Mouse (Mus musculus) forebrain, embryonic 15.5 days (tissue): Measurements from ENCODE around the gene Elfn2. TPM values are rescaled to one million over a fixed set of nuclear protein-coding genes. Genes with fewer than 3 reads are reported as not detected.

Source experiments
- ATAC-seq: fragments of 200-750 bp; cut with Nextera tagmentation; replicated peaks from 2 replicates; pipeline ENCODE4 v1.8.0; 2017; ENCODE audit warnings: mild to moderate bottlenecking, moderate TSS enrichment, moderate library complexity
- H3K27ac ChIP-seq: fragments of 300-500 bp; sonication (generic); replicated peaks from 2 replicates; pipeline ENCODE4 v1.5.1; 2015; ENCODE audit warnings: mild to moderate bottlenecking, inconsistent platforms
- H3K27me3 ChIP-seq: fragments of 300-500 bp; sonication (generic); 2 replicates; pipeline ENCODE4 v1.6.1; 2015; ENCODE audit warnings: inconsistent platforms
- H3K36me3 ChIP-seq: fragments of 300-500 bp; sonication (generic); 2 replicates; pipeline ENCODE4 v1.6.1; 2015; ENCODE audit warnings: mild to moderate bottlenecking, inconsistent platforms
- H3K4me1 ChIP-seq: fragments of 300-500 bp; sonication (generic); 2 replicates; pipeline ENCODE4 v1.6.1; 2015; ENCODE audit warnings: inconsistent platforms
- H3K4me2 ChIP-seq: fragments of 300-500 bp; sonication (generic); replicated peaks from 2 replicates; pipeline ENCODE4 v1.6.1; 2015; ENCODE audit warnings: mild to moderate bottlenecking, inconsistent platforms
- H3K4me3 ChIP-seq: fragments of 300-500 bp; sonication (generic); 2 replicates; pipeline ENCODE4 v1.5.1; 2015; ENCODE audit warnings: mild to moderate bottlenecking, inconsistent platforms
- H3K9ac ChIP-seq: fragments of 300-500 bp; sonication (generic); replicated peaks from 2 replicates; pipeline ENCODE4 v1.6.1; 2015; ENCODE audit warnings: mild to moderate bottlenecking, inconsistent platforms
- H3K9me3 ChIP-seq: fragments of 300-500 bp; sonication (generic); 2 replicates; pipeline ENCODE4 v1.6.1; 2016; ENCODE audit warnings: inconsistent platforms
- WGBS: fragments of 180-500 bp; shearing (Covaris S2); methylation state at CpG from one replicate; pipeline ENCODE4 v1.1.7; 2015; ENCODE audit warnings: mixed read lengths; 5-methylcytosine and 5-hydroxymethylcytosine counted together
- polyA plus RNA-seq: library from polyadenylated mRNA; unstranded; fragments of >200 nt; fragmentation: Nextera tagmentation; extraction: Ambion mirVana; gene quantifications from 2 replicates; pipeline ENCODE4 v1.2.1, GENCODE M21; 2015

Gene Elfn2
- polyA plus RNA-seq, 1 experiment from 2014 or later = 6.8 TPM

GRCm38 (mm10) chr15:78677015-78677414 lies 41.6 kb downstream of the Elfn2 start:
- Histone ChIP-seq H3K4me1 (peaks cover 44% of the 10 kb centered on the region), H3K4me3 (no peak overlapping the region), H3K27ac (no peak overlapping the region), H3K9me3 (no peaks in the 10 kb centered on the region), H3K4me2 (no peak overlapping the region), H3K36me3 (no peaks in the 10 kb centered on the region), H3K27me3 (no peaks in the 10 kb centered on the region), H3K9ac (no peak overlapping the region)
- 44% methylated on average over 9 of the region's 9 CpGs for WGBS
- ATAC-seq = no peak

DNA sequence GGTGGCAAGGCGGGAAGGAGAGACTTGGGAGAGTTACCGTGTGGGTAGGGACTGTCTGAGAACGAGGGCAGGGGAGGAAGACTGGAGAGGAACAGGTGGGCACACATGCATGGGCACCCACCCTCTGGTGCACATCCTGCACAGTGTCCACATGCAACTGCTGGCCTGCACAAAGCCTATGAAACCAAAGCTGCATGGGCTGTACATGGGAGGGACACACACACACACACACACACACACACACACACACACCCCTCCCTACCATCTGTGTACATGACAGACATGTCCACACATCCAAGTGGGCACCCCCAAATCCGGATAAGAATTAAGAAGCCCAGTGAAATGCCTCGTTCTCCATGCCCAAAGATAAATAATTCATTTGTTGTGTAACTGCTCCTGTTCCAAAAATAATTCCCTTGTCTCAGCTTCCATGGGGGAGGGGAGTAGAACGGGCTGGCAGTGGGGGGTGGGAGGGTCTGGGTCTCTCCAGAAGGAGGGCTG lies 43.6 kb downstream of the Elfn2 start:
- Histone ChIP-seq H3K36me3 (no peaks in the 10 kb centered on the region), H3K4me2 (no peak overlapping the region), H3K4me1 (peaks cover 41% of the 10 kb centered on the region), H3K27me3 (0 out of 2 replicates have a peak, but pooled peaks cover 4% of the 10 kb centered on the region), H3K27ac (peak overlapping the region; percentile 69), H3K9ac (no peak overlapping the region), H3K4me3 (no peak overlapping the region), H3K9me3 (no peaks in the 10 kb centered on the region)
- ATAC-seq = peak; percentile 23
- WGBS = 31% methylated on average over 6 of the region's 6 CpGs

GRCm38 (mm10) chr15:78673436-78673835 lies 45.1 kb downstream of the Elfn2 start:
- no peak for ATAC-seq
- Histone ChIP-seq H3K4me2 (no peak overlapping the region), H3K27me3 (0 out of 2 replicates have a peak, but pooled peaks cover 4% of the 10 kb centered on the region), H3K9me3 (no peaks in the 10 kb centered on the region), H3K9ac (no peak overlapping the region), H3K4me3 (no peak overlapping the region), H3K27ac (no peak overlapping the region), H3K36me3 (no peaks in the 10 kb centered on the region), H3K4me1 (peaks cover 55% of the 10 kb centered on the region)
- 89% methylated on average over 19 of the region's 19 CpGs for WGBS

- no peak for ATAC-seq
- peaks cover 37% of the 10 kb centered on the region for H3K4me1 ChIP-seq
- H3K4me2 ChIP-seq = no peak overlapping the region
- no peak overlapping the region for H3K27ac ChIP-seq
- H3K36me3 ChIP-seq = no peaks in the 10 kb centered on the region
- WGBS = 27% methylated on average over 5 of the region's 5 CpGs
- no peak overlapping the region for H3K9ac ChIP-seq
- H3K9me3 ChIP-seq = no peaks in the 10 kb centered on the region
- no peak overlapping the region for H3K4me3 ChIP-seq
- H3K27me3 ChIP-seq = 0 out of 2 replicates have a peak, but pooled peaks cover 4% of the 10 kb centered on the region
Observed at GRCm38 (mm10) chr15:78670341-78670740, 48.2 kb downstream of the Elfn2 start.

DNA sequence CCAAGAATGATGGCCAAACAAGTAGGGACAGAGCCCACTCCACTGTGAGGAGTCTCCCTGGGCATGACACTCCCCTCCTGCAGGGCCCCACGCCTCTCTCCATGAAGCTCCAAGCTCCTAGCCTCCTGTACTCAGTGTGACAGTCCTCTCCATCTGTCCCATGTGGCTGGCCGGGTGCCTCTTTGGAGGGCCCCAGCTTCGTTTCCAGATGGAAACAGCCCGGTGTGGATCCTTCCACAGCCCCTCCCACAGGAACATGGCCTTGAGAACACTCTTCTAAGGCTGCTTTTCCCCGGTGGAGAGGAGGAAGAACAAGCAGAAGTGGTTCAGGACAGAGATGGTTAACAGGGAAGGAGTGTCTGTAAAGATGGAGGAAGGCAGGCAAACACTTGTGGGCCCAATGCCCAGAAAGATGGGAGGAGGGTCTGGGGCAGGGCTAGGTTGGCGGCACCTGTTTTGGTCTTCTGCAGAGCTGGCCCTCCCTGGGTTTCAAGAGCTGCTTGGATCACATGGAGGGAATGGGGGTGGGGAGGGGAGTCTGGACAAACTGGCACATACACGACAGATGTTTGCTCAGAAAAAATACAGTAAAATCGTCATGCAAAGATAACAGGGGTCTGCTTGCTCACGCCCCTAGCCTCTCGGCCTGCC lies 49.2 kb downstream of the Elfn2 start:
- Histone ChIP-seq H3K9ac (no peak overlapping the region), H3K27me3 (0 out of 2 replicates have a peak, but pooled peaks cover 4% of the 10 kb centered on the region), H3K4me3 (no peak overlapping the region), H3K4me1 (peaks cover 27% of the 10 kb centered on the region), H3K9me3 (no peaks in the 10 kb centered on the region), H3K27ac (peak overlapping the region; percentile 38; the same call in 1 of the 2 replicates), H3K36me3 (no peaks in the 10 kb centered on the region), H3K4me2 (no peak overlapping the region)
- peak; percentile 36; the same call in 1 of the 2 replicates for ATAC-seq
- 43% methylated on average over 10 of the region's 10 CpGs for WGBS

- Histone ChIP-seq H3K27ac (no peak overlapping the region), H3K27me3 (no peaks in the 10 kb centered on the region), H3K4me3 (no peak overlapping the region), H3K36me3 (no peaks in the 10 kb centered on the region), H3K4me1 (peaks cover 7% of the 10 kb centered on the region), H3K9ac (no peak overlapping the region), H3K4me2 (no peak overlapping the region), H3K9me3 (no peaks in the 10 kb centered on the region)
- 67% methylated on average over 5 of the region's 5 CpGs for WGBS
- no peak for ATAC-seq
Observed at GRCm38 (mm10) chr15:78664268-78664667, 54.3 kb downstream of the Elfn2 start.

- peak; percentile 68; the same call in 1 of the 2 replicates for ATAC-seq
- no peak overlapping the region for H3K27ac ChIP-seq
Observed at GRCm38 (mm10) chr15:78651169-78651568, 67.4 kb downstream of the Elfn2 start.

GRCm38 (mm10) chr15:78647746-78648145 lies 70.8 kb downstream of the Elfn2 start:
- peaks cover 21% of the 10 kb centered on the region for H3K4me1 ChIP-seq
- no peak for ATAC-seq
- no peaks in the 10 kb centered on the region for H3K36me3 ChIP-seq
- no peak overlapping the region for H3K9ac ChIP-seq
- H3K27me3 ChIP-seq = no peaks in the 10 kb centered on the region
- no peak overlapping the region for H3K4me2 ChIP-seq
- H3K4me3 ChIP-seq = no peak overlapping the region
- H3K27ac ChIP-seq = no peak overlapping the region
- no peaks in the 10 kb centered on the region for H3K9me3 ChIP-seq
- WGBS = 80% methylated on average over 4 of the region's 4 CpGs

More at GRCm38 (mm10) chr15:78651169-78651568, 67.4 kb downstream of the Elfn2 start:
- H3K36me3 ChIP-seq = no peaks in the 10 kb centered on the region
- no peaks in the 10 kb centered on the region for H3K27me3 ChIP-seq
- WGBS = 12% methylated on average over 4 of the region's 4 CpGs
- H3K4me1 ChIP-seq = peaks cover 12% of the 10 kb centered on the region
- H3K4me3 ChIP-seq = no peak overlapping the region
- no peaks in the 10 kb centered on the region for H3K9me3 ChIP-seq
- no peak overlapping the region for H3K9ac ChIP-seq
- H3K4me2 ChIP-seq = no peak overlapping the region

- no peaks in the 10 kb centered on the region for H3K9me3 ChIP-seq
- no peaks in the 10 kb centered on the region for H3K36me3 ChIP-seq
- H3K4me2 ChIP-seq = no peak overlapping the region
- no peak overlapping the region for H3K27ac ChIP-seq
- 34% methylated on average over 8 of the region's 8 CpGs for WGBS
- H3K9ac ChIP-seq = no peak overlapping the region
- no peaks in the 10 kb centered on the region for H3K27me3 ChIP-seq
- H3K4me3 ChIP-seq = no peak overlapping the region
- 0 out of 2 replicates have a peak, but pooled peaks have one; percentile 32 for ATAC-seq
- peaks cover 17% of the 10 kb centered on the region for H3K4me1 ChIP-seq
Observed at GRCm38 (mm10) chr15:78644606-78645005, 74.0 kb downstream of the Elfn2 start.

GRCm38 (mm10) chr15:78643633-78644032 lies 74.9 kb downstream of the Elfn2 start:
- Histone ChIP-seq H3K4me3 (no peak overlapping the region), H3K4me1 (peaks cover 16% of the 10 kb centered on the region), H3K27me3 (no peaks in the 10 kb centered on the region), H3K9me3 (no peaks in the 10 kb centered on the region), H3K9ac (no peak overlapping the region), H3K36me3 (no peaks in the 10 kb centered on the region), H3K27ac (no peak overlapping the region), H3K4me2 (no peak overlapping the region)
- 19% methylated on average over 6 of the region's 6 CpGs for WGBS
- ATAC-seq = no peak

DNA sequence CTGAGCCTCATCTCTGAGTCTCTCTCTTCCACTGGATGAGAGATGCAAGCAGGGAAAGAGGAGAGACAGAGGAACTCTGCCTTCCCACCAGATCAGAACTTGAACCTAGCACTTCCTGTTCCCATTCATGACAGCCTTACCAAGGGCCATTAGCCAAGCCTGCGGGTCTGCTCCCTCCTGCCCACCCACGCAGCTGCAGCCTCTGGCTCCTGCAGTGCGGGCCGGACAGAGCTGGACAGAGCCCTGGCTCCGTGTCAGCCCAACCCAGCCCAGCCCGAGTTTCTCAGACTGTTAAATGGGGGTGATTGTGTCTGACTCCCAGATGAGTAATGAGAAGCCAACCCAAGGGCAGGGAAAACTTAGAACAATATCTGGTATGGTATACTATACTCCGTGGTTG lies 83.3 kb downstream of the Elfn2 start:
- no peak for ATAC-seq
- Histone ChIP-seq H3K27me3 (no peaks in the 10 kb centered on the region), H3K9ac (no peak overlapping the region), H3K4me2 (no peak overlapping the region), H3K27ac (no peak overlapping the region; the same call in 1 of the 2 replicates), H3K4me3 (no peak overlapping the region), H3K4me1 (peaks cover 79% of the 10 kb centered on the region), H3K36me3 (no peaks in the 10 kb centered on the region), H3K9me3 (no peaks in the 10 kb centered on the region)
- WGBS = 44% methylated on average over 7 of the region's 7 CpGs

DNA sequence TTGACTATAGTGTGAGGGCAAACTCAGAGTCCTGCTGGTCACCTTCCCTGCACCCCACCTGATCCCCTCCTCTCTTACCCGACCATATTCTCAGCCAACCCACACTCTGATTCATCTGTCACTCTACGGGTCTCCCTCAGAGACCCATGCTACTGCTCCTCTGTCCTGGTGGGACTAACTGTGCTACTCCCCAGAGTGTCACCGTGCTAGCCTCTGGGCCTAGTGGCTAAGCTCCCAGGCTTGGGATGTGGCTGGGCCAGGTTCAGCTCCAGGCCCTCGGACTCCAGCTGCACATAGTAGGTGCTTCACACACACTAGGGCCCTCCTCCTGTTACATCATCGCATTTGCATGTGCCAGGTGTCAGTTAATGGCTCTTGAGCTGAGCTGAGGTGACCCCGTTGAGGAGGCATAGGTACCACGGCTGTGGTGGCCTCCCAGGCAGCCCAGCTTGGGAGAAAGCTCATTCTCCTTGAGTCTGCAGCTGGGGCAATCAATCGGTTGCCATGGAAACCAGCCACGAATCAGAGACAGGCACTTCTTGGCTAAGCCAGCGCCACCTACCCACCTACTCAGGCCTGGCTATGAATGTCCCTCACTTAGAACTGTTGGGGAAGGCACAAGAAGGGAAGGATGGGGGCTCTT lies 84.4 kb downstream of the Elfn2 start:
- Histone ChIP-seq H3K36me3 (no peaks in the 10 kb centered on the region), H3K9me3 (no peaks in the 10 kb centered on the region), H3K4me1 (peaks cover 79% of the 10 kb centered on the region), H3K4me3 (no peak overlapping the region), H3K9ac (no peak overlapping the region), H3K4me2 (no peak overlapping the region), H3K27ac (peak overlapping the region; percentile 51), H3K27me3 (no peaks in the 10 kb centered on the region)
- ATAC-seq = peak; percentile 66
- WGBS = 29% methylated on average over 10 of the region's 10 CpGs
